Mouse (Mus musculus): Measurements from ENCODE around the gene Aqp5. TPM values are rescaled to one million over a fixed set of nuclear protein-coding genes. Genes with fewer than 3 reads are reported as not detected.

Gene Aqp5
- polyA plus RNA-seq, 1 experiment from 2014 or later, result 0.72 TPM

- Histone ChIP-seq H3K9me3 (ENCODE audit: control insufficient read depth, low read length) (no peaks in the 10 kb centered on the region), H3K27ac (replicated peaks) (no peak overlapping the region), H3K27me3 (ENCODE audit: control insufficient read depth, insufficient read depth, low read length) (peaks cover 5% of the 10 kb centered on the region; the same call in 1 of the 2 replicates), H3K4me2 (replicated peaks; ENCODE audit: low read depth) (no peak overlapping the region), H3K4me3 (ENCODE audit: low read depth, low read length) (no peak overlapping the region), H3K9ac (ENCODE audit: low read length) (no peak overlapping the region), H3K36me3 (ENCODE audit: control insufficient read depth, insufficient read depth, low read length) (no peaks in the 10 kb centered on the region), H3K4me1 (replicated peaks; ENCODE audit: control insufficient read depth, insufficient read depth) (no peaks in the 10 kb centered on the region)
- TF ChIP-seq EP300 (optimal IDR thresholded peaks at IDR 0.05), result no peak
- TF ChIP-seq CTCF (IDR thresholded peaks at IDR 0.05; ENCODE audit: low read depth), result no peak
- ATAC-seq (ENCODE audit: low FRiP score, low TSS enrichment), result no peak
- no peak for DNase-seq (ENCODE audit: low spot score)
- WGBS, result 57% methylated on average over 8 of the region's 8 CpGs
Measured at GRCm38 (mm10) chr15:99597596-99597995, 7.0 kb downstream of the Aqp5 start.

- no peaks in the 10 kb centered on the region for H3K36me3 ChIP-seq (ENCODE audit: control insufficient read depth, insufficient read depth, low read length)
- no peak for ATAC-seq (ENCODE audit: low FRiP score, low TSS enrichment)
- H3K9ac ChIP-seq (ENCODE audit: low read length), result no peak overlapping the region
- H3K4me1 ChIP-seq (replicated peaks; ENCODE audit: control insufficient read depth, insufficient read depth), result no peaks in the 10 kb centered on the region
- peaks cover 5% of the 10 kb centered on the region; the same call in 1 of the 2 replicates for H3K27me3 ChIP-seq (ENCODE audit: control insufficient read depth, insufficient read depth, low read length)
- H3K9me3 ChIP-seq (ENCODE audit: control insufficient read depth, low read length), result no peaks in the 10 kb centered on the region
- no peak overlapping the region for H3K4me3 ChIP-seq (ENCODE audit: low read depth, low read length)
- no peak overlapping the region for H3K4me2 ChIP-seq (replicated peaks; ENCODE audit: low read depth)
- no peak for TF ChIP-seq EP300 (optimal IDR thresholded peaks at IDR 0.05)
- DNase-seq (ENCODE audit: low spot score), result no peak
- WGBS, result 60% methylated on average over 17 of the region's 17 CpGs
- H3K27ac ChIP-seq (replicated peaks), result no peak overlapping the region
Measured at GRCm38 (mm10) chr15:99599245-99600070, 8.9 kb downstream of the Aqp5 start.

GRCm38 (mm10) chr15:99600986-99601822 is 10.6 kb downstream of the Aqp5 start, which contains the start of gene Aqp6:
Aqp6 (plus strand) TSS chr15:99601400.
- ATAC-seq (ENCODE audit: low FRiP score, low TSS enrichment), result no peak
- Histone ChIP-seq H3K4me1 (replicated peaks; ENCODE audit: control insufficient read depth, insufficient read depth) (no peaks in the 10 kb centered on the region), H3K4me3 (ENCODE audit: low read depth, low read length) (no peak within 1 kb of the TSS), H3K27me3 (ENCODE audit: control insufficient read depth, insufficient read depth, low read length) (no peaks in the 10 kb centered on the region), H3K4me2 (replicated peaks; ENCODE audit: low read depth) (no peak within 1 kb of the TSS), H3K36me3 (ENCODE audit: control insufficient read depth, insufficient read depth, low read length) (no peaks in the 10 kb centered on the region), H3K27ac (replicated peaks) (no peak within 1 kb of the TSS), H3K9me3 (ENCODE audit: control insufficient read depth, low read length) (no peaks in the 10 kb centered on the region), H3K9ac (ENCODE audit: low read length) (no peak within 1 kb of the TSS)
- DNase-seq (ENCODE audit: low spot score), result no peak
- TF ChIP-seq EP300 (optimal IDR thresholded peaks at IDR 0.05) (no peak), CTCF (IDR thresholded peaks at IDR 0.05; ENCODE audit: low read depth) (no peak)
- WGBS, result 74% methylated on average over 21 of the region's 22 CpGs

- no peak for ATAC-seq (ENCODE audit: low FRiP score, low TSS enrichment)
Measured at GRCm38 (mm10) chr15:99601823-99602120, 11.2 kb downstream of the Aqp5 start.

GRCm38 (mm10) chr15:99602206-99602820 is 11.7 kb downstream of the Aqp5 start:
- Histone ChIP-seq H3K9ac (ENCODE audit: low read length) (no peak overlapping the region), H3K27ac (replicated peaks) (no peak overlapping the region), H3K4me2 (replicated peaks; ENCODE audit: low read depth) (no peak overlapping the region), H3K27me3 (ENCODE audit: control insufficient read depth, insufficient read depth, low read length) (no peaks in the 10 kb centered on the region), H3K9me3 (ENCODE audit: control insufficient read depth, low read length) (no peaks in the 10 kb centered on the region), H3K4me1 (replicated peaks; ENCODE audit: control insufficient read depth, insufficient read depth) (no peaks in the 10 kb centered on the region), H3K36me3 (ENCODE audit: control insufficient read depth, insufficient read depth, low read length) (no peaks in the 10 kb centered on the region), H3K4me3 (ENCODE audit: low read depth, low read length) (no peak overlapping the region)
- no peak for DNase-seq (ENCODE audit: low spot score)
- ATAC-seq (ENCODE audit: low FRiP score, low TSS enrichment), result no peak
- WGBS, result 83% methylated on average over 17 of the region's 17 CpGs
- TF ChIP-seq EP300 (optimal IDR thresholded peaks at IDR 0.05), result no peak
- no peak for TF ChIP-seq CTCF (IDR thresholded peaks at IDR 0.05; ENCODE audit: low read depth)

More at GRCm38 (mm10) chr15:99601823-99602120, 11.2 kb downstream of the Aqp5 start:
- no peak overlapping the region for H3K27ac ChIP-seq (replicated peaks)
- TF ChIP-seq CTCF (IDR thresholded peaks at IDR 0.05; ENCODE audit: low read depth) (no peak), EP300 (optimal IDR thresholded peaks at IDR 0.05) (no peak)
- H3K4me1 ChIP-seq (replicated peaks; ENCODE audit: control insufficient read depth, insufficient read depth), result no peaks in the 10 kb centered on the region
- H3K9me3 ChIP-seq (ENCODE audit: control insufficient read depth, low read length), result no peaks in the 10 kb centered on the region
- DNase-seq (ENCODE audit: low spot score), result no peak
- WGBS, result 57% methylated on average over 4 of the region's 5 CpGs
- H3K4me3 ChIP-seq (ENCODE audit: low read depth, low read length), result no peak overlapping the region
- H3K36me3 ChIP-seq (ENCODE audit: control insufficient read depth, insufficient read depth, low read length), result no peaks in the 10 kb centered on the region
- H3K9ac ChIP-seq (ENCODE audit: low read length), result no peak overlapping the region
- H3K27me3 ChIP-seq (ENCODE audit: control insufficient read depth, insufficient read depth, low read length), result no peaks in the 10 kb centered on the region
- no peak overlapping the region for H3K4me2 ChIP-seq (replicated peaks; ENCODE audit: low read depth)
